Mouse (Mus musculus) c-Kit-positive CD71-negative TER-119-negative erythroid progenitor cells, embryonic 14.5 days (primary cell): ENCODE results near the gene Cdc42.

Source experiments
- DNase-seq: peaks from one replicate; pipeline ENCODE4 v3.0.0-alpha.2; 2013; ENCODE audit warnings: low read depth

Gene Cdc42

GRCm38 (mm10) chr4:137285876-137286661 is 71.5 kb downstream of the Cdc42 start:
- DNase-seq, result no peak

- DNase-seq, result no peak
These were observed 74.2 kb downstream of the Cdc42 start for GRCm38 (mm10) chr4:137283407-137283732.

GRCm38 (mm10) chr4:137282584-137283406 is 74.7 kb downstream of the Cdc42 start:
- no peak for DNase-seq

GRCm38 (mm10) chr4:137282122-137282521 is 75.4 kb downstream of the Cdc42 start:
- DNase-seq, result no peak

DNA sequence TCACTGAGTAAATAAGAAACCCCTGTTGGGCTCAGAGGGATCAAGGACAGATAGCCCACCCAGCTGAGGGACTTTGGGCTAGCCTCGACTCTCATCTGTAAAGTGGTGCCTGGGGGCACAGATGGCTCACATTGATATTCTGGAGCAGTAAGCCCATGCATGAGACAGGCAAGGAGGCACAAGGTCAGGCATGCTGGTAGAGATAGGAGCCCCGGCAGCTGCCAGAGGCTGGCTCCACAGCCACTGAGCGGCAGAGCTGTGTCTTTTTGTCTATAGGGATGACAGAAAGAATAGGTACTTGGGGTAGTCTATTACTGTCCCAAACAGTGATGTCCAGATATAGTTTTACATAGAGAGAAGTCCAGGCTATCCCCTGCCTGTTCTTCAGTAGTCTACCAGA is 76.2 kb downstream of the Cdc42 start:
- DNase-seq, result no peak

DNA sequence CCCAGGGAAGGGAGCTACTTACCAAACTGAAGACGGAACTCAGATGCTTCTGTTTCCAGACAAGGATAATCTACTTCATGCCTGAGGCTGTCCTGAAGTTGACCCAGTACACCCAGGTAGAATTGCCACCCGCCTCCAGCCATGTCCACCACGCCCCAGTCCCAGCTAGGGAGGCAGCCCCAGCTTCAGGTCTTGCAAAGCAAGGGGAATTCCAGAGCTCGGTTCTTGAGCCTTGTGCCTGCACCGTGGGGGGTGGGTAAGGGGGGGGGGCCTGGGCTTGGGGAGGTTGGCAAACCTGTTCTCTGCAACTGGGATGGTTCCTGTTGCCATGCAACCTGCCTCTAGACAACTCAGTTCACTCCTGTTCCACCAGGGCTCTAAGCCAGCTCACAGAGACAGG is 78.2 kb downstream of the Cdc42 start:
- DNase-seq, result no peak

- DNase-seq, result no peak
These were observed 79.1 kb downstream of the Cdc42 start for GRCm38 (mm10) chr4:137278144-137279040.

DNA sequence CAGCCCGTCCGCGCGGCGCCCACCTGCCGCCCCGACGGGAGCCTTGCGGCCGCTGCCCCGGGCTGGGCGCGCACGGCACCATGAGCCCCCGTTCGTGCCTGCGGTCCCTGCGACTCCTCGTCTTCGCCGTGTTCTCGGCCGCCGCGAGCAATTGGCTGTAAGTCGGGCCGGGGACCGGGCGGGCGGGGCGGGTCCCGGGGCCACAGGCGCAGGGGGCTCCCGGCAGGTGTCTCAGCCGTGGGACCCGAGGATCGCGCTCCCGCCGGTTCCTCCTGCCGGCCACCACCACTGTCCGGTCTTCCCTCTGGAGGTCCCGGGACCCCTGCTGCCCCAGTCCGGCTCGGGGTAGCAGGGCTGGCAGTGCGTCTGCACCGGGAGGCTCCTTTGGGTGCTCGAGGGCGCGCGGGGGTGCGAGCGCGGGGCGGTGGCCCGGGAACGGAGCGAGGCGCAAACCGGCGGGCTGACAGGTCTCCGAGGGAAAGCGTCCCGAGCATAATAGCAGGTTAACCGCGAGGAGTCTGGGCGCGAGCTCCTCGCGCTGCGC is 79.8 kb downstream of the Cdc42 start:
- DNase-seq, result no peak

DNA sequence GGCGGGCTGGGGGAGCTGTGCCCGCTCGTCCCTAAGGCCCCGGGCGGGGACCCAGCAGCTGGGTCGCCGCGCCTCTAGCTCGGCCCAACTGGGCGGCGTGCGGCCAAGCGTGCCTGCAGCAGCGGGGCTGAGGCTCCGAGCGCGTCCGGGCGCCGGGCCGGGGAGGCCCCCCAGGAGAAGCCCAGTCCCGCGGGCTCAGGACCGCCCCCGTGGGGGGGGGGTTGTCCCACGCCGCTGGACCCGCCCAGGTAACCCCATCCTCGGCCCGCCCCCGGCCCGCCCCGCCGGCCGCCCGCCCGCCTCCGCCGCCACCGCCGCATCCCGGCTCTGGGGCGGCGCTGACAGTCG is 80.4 kb downstream of the Cdc42 start, which contains the start of gene Wnt4:
Gene Wnt4, plus strand, starts transcription at position 324 of the 348 bp plus-strand sequence.
- DNase-seq, result no peak

DNA sequence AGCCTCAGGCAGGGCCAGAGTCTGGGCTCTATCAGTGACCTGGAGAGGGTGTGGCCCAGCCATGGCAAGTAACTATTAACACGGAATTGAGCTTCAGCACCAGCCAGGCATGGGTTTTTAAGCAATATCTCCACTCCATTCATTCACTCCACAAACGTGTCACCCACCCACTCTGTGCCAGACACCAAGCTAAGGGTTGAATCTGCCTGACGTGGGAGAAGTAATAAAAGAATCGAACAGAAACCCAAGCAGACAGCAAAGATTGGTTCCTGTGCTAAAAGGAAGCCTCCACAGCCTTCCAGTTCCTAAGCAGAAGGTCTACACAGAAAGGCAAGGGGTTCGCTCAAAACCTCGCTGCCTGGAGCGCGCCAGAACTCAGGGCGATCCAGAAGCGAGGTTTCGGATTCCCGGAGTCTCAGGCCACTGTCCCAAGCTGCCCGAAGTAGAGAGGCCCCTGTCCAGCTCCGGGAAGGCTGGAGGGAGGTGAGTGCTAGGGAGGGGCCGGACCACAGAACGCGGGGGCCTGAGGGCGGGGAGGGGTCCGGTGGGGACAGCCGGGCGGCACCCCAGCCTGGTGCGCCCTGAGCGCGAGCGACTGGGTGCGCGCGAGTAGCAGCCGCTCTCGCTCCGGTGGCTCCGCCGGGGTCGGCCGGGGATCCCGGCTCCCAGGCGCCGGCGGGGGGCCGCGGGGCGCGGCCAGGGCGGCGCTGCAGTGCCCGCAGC is 80.9 kb downstream of the Cdc42 start:
- DNase-seq, result no peak

DNA sequence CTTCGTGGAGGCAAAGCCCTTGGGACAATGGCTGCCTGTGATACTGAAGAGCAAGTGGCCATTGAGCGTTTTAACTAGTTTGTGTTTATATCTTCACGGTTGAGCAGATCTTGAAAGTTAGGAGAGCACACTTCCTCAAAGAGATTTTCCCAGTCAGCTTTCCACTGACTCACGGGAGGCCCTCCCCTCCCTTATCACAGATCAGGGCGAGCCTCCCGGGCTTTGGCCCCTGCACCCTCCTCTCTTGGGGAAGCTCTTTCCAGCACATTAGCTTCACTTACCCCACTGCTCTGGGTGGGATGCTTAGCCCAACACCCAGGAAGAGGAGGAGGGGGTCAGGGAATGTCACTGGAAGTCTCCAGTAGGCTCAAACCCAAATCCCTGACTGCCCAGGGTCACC is 83.2 kb downstream of the Cdc42 start:
- no peak for DNase-seq

DNA sequence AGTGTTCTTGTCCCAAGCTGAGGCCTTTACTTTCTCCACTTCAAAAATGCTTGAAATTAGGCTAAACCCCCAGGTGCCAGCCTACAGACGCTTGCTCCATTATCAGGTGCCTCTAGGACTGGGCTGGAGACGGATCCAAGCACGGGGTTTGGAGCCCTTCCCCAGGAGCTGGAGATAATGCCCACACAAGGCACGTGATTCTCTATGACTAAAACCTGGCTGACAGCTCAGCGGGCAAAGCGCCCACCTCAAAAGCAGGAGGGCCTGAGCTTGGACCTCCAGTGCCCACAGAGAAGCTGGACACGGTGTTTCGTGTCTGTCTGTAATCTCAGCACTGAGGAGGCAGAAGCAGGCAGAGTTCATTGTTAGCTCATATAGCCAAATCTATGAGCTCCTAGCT is 85.7 kb downstream of the Cdc42 start:
- no peak for DNase-seq
